Mouse (Mus musculus): ENCODE data around the gene Gsx1. TPM values are rescaled to one million over a fixed set of nuclear protein-coding genes. Genes with fewer than 3 reads are reported as not detected.

Gene Gsx1
- polyA plus RNA-seq, 1 experiment from 2014 or later = 7.4 TPM

DNA sequence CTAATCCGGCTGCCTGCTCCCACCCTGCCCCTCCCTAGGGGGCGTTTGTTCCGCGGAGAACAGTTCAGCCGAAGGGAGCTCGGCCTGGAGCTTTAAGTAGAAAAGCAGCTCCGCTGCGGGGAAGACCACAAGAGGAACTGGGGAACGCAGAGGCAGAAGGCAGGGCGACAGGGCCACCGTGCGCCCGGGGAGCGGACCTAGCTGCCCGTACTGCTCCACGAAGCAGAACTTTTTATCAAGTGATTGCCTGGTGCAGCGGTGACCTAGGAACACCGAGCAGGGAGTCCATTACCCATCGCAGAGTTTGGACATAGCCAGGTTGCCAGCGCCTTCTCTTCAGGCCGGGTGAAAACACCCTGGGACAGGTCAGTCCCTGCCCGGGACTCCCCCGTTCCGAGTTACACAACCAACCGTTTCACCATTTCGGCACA, 2.5 kb upstream of the Gsx1 start:
- no peaks in the 10 kb centered on the region for H3K9me3 ChIP-seq
- no peaks in the 10 kb centered on the region for H3K36me3 ChIP-seq
- no peak for ATAC-seq (ENCODE audit: low FRiP score, low read depth)
- no peak overlapping the region for H3K9ac ChIP-seq
- H3K4me3 ChIP-seq = peak overlapping the region; percentile 9; the same call in 1 of the 2 replicates
- H3K4me2 ChIP-seq = peak overlapping the region; percentile 51
- H3K27me3 ChIP-seq = peaks cover 56% of the 10 kb centered on the region
- no peak overlapping the region for H3K27ac ChIP-seq (replicated peaks)
- H3K4me1 ChIP-seq (replicated peaks) = peaks cover 36% of the 10 kb centered on the region
- under 1% methylated on average over 25 of the region's 26 CpGs for WGBS

DNA sequence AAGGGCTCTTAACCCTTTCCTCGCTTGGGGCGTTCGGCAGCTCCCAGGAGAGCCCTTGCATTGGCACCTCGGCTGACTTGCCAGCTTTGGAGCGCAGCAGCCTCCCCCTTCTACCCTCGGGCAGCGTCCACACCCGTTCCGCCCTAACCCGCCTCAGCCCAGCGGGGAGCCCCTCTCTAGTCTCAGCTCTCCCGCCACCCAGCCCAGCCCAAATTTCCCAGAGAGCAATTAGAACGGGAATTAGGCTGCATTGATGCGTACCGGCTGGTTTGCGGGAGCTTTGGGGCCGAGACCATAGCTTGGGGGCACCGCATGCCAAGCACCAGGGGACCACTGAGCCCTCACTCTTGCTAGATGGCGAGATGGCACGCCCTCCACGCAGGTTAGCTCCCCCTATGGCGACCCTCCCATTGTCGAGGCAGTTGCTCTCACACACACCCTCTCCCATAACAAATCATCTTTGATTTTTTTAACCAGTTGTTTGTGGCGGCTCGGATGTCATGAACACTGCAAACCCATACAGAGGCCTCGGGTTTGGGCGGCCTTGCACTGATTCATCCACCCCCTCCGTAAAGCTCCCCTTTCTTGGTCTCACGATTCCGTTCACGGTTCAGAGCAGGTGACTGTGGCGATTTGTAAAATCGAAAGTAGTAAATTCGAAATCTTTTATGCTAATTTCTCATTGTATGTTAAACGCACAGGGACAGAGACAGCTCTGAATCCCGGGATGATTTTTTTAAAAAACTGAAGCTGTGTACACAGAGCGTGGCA, 1.5 kb upstream of the Gsx1 start:
- no peak overlapping the region for H3K9ac ChIP-seq
- no peaks in the 10 kb centered on the region for H3K36me3 ChIP-seq
- ATAC-seq (ENCODE audit: low FRiP score, low read depth) = 0 out of 2 replicates have a peak, but pooled peaks have one; percentile 27
- H3K9me3 ChIP-seq = no peaks in the 10 kb centered on the region
- peak overlapping the region; percentile 51 for H3K4me2 ChIP-seq
- peak overlapping the region; percentile 20 for H3K4me3 ChIP-seq
- WGBS = under 1% methylated on average over 37 of the region's 37 CpGs
- peaks cover 65% of the 10 kb centered on the region for H3K27me3 ChIP-seq
- peaks cover 36% of the 10 kb centered on the region for H3K4me1 ChIP-seq (replicated peaks)
- H3K27ac ChIP-seq (replicated peaks) = no peak overlapping the region

DNA sequence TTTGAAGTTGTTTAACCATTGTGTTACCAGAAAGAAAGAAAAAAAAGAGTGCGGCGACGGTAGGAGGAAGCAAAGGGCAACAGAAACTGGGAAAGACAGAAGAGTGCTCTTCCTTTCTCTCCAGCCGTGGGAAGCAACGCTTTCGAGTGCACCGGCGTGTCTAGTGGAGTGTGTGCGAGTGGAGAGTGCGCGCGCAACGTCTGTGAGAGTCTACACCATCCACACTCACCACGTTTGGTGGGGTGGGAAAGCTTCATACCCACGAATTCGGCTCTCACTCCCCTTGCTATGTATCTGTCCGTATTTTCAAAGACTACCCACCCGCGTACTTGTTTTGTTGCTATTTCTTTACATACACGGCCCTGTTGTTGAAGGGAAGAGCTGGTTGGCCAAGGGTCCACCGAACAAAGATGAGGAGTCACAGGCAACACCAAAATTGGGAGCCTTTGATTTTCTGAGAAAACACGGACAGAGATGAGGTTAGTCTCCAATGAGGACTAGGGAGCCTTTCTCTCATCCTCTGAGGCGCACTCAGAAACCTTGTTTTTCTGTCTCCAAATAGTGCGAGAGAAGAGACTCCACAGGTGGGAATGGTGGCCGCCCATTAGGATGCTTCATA, 835 bp upstream of the Gsx1 start:
- no peaks in the 10 kb centered on the region for H3K9me3 ChIP-seq

DNA sequence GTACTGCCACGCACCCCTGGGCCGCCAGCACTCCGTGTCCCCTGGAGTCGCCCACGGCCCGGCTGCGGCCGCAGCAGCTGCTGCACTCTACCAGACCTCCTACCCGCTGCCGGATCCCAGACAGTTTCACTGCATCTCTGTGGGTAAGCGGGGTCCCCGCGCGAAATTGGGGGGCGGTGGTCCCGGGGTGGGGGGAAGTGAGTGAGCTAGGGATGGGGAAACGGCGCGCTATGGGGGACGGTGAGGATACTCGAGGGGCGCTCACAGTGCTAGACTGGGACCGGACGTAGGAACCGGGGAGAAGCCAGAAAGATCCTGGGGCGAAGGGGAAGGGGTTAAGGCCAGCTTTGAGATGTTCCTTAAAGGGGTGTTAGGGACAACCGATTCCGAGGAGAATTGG, 660 bp downstream of the Gsx1 start:
- H3K4me2 ChIP-seq = peak overlapping the region; percentile 51
- peaks cover 36% of the 10 kb centered on the region for H3K4me1 ChIP-seq (replicated peaks)
- no peaks in the 10 kb centered on the region for H3K36me3 ChIP-seq
- ATAC-seq (ENCODE audit: low FRiP score, low read depth) = no peak
- H3K4me3 ChIP-seq = peak overlapping the region; percentile 37
- H3K27me3 ChIP-seq = peaks cover 78% of the 10 kb centered on the region
- 0 out of 2 replicates have a peak overlapping the region, but pooled peaks have one; percentile 23 for H3K9ac ChIP-seq
- no peak overlapping the region for H3K27ac ChIP-seq (replicated peaks)
- under 1% methylated on average over 28 of the region's 28 CpGs for whole genome bisulfite sequencing
- H3K9me3 ChIP-seq = no peaks in the 10 kb centered on the region

More for the DNA sequence above, 835 bp upstream of the Gsx1 start:
- peak overlapping the region; percentile 37 for H3K4me3 ChIP-seq
- peak overlapping the region; percentile 51 for H3K4me2 ChIP-seq
- no peaks in the 10 kb centered on the region for H3K36me3 ChIP-seq
- no peak overlapping the region for H3K27ac ChIP-seq (replicated peaks)
- peaks cover 72% of the 10 kb centered on the region for H3K27me3 ChIP-seq
- H3K4me1 ChIP-seq (replicated peaks) = peaks cover 36% of the 10 kb centered on the region
- H3K9ac ChIP-seq = no peak overlapping the region
- WGBS = 2% methylated on average over 25 of the region's 25 CpGs
- no peak for ATAC-seq (ENCODE audit: low FRiP score, low read depth)

DNA sequence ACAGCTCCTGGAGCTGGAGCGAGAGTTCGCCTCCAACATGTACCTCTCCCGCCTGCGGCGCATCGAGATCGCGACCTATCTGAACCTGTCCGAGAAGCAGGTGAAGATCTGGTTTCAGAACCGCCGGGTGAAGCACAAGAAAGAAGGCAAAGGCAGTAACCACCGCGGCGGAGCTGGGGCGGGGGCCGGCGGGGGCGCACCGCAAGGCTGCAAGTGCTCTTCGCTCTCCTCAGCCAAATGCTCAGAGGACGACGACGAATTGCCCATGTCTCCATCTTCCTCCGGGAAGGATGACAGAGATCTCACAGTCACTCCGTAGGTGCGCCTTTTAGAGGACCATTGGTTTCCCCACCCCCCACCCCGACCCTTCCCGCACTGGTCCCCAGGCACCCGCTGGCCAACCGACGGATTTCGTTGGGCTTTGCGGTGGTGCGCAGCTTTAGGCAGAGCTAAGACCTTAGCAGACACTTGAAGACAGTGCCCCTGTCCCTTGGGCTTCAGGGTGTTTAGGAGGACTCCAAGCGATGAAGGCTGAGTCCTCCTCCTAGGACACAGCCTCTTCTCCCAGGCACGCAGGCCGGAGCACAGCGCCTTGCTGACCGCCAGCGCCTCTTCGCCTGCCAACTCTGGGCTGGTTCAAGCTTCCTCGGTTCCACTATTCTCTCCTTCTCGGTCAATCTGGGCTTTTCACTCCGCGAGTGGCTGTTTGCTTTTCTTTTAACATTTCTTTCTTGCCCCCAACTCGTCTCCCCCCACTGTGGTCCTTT, 1.5 kb downstream of the Gsx1 start:
- H3K9ac ChIP-seq = no peak overlapping the region
- peaks cover 36% of the 10 kb centered on the region for H3K4me1 ChIP-seq (replicated peaks)
- 2% methylated on average over 46 of the region's 46 CpGs for WGBS
- peak overlapping the region; percentile 37 for H3K4me3 ChIP-seq
- ATAC-seq (ENCODE audit: low FRiP score, low read depth) = no peak
- H3K4me2 ChIP-seq = peak overlapping the region; percentile 51
- H3K36me3 ChIP-seq = no peaks in the 10 kb centered on the region
- no peaks in the 10 kb centered on the region for H3K9me3 ChIP-seq
- H3K27me3 ChIP-seq = peaks cover 78% of the 10 kb centered on the region
- no peak overlapping the region for H3K27ac ChIP-seq (replicated peaks)

DNA sequence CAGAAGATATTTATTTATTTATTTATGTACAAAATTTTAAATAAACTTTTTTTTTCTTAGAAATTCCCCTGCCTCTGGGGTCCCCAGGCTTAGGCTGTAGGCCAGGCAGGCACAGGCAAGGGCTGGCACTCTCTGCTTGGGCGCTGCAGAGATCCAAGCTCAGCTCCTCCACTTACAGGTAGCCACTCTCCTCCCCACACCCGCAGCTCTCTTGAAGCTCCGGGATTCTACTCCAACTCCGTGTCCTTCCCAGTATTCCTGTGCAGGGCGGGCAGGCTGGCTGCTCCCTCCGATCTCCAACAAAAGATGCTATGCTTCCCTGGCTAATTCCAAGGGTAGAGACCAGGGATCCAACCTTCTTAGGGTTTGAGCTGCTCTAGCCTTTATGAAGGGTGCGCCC, 2.4 kb downstream of the Gsx1 start:
- peaks cover 36% of the 10 kb centered on the region for H3K4me1 ChIP-seq (replicated peaks)
- 3% methylated on average over 7 of the region's 7 CpGs for WGBS
- no peak overlapping the region for H3K27ac ChIP-seq (replicated peaks)
- no peaks in the 10 kb centered on the region for H3K9me3 ChIP-seq
- ATAC-seq (ENCODE audit: low FRiP score, low read depth) = no peak
- peaks cover 81% of the 10 kb centered on the region for H3K27me3 ChIP-seq
- no peaks in the 10 kb centered on the region for H3K36me3 ChIP-seq
- no peak overlapping the region for H3K9ac ChIP-seq
- H3K4me3 ChIP-seq = peak overlapping the region; percentile 12; the same call in 1 of the 2 replicates
- H3K4me2 ChIP-seq = peak overlapping the region; percentile 23

DNA sequence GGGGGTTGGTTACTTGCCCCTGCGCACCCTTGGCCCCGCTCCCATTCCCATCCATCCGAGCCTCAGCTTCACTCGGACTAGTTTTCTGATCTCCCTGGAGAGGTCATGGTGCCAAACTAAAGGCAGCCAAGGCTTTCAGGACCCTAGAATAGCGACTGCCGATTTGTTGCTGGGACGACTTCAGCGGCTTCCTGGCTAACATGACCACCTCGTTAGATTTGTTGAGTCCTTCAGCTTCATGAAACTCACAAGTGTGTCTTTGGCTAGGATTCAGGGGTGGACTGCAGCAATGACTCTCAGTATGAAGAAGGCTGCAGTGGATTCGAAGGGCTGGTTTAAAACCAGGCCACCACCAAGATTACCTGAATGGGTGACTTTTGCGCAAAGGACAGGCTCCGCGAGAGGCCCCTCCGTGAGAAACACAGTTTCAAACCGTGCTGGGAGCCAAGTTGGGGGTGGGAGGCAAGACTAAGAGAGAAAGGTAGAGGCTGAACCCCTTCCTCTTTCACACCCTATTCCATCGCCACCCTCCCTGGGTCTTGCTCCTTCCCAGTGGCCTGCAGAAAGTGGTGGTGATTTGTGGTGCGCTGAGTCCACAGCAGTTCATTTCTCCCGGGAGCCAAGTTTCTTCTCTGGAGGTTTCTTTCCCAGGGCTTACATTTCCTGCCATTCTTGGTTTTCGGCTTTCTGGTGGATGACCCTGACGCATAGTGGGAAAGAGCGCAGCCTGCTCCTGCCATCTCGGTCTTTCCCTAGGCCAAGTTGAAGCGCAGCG, 3.5 kb downstream of the Gsx1 start:
- Histone ChIP-seq H3K27ac (replicated peaks) (no peak overlapping the region), H3K27me3 (peaks cover 80% of the 10 kb centered on the region), H3K36me3 (no peaks in the 10 kb centered on the region), H3K4me1 (replicated peaks) (peaks cover 26% of the 10 kb centered on the region), H3K9me3 (no peaks in the 10 kb centered on the region), H3K4me3 (no peak overlapping the region), H3K9ac (no peak overlapping the region), H3K4me2 (peak overlapping the region; percentile 23; the same call in 1 of the 2 replicates)
- ATAC-seq (ENCODE audit: low FRiP score, low read depth) = no peak
- WGBS = 6% methylated on average over 24 of the region's 24 CpGs

DNA sequence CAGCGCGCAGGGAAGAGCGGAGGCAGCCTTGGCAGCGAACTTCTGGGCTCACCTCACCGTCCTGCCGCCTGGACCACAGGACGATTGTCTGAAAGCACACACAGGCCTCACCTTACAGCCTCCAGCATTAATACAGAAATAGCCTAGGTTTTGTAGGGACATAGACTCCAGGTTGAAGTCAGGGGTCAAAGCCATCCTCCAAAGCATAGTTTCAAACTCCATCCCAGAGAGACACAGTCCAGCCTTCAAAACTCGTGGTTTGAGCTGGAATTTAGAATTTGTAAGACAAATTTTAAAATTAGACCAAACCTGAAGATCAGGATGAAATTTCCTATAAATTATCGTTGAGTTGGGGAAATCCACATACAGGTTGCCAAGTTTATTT, 4.1 kb downstream of the Gsx1 start:
- Histone ChIP-seq H3K9me3 (no peaks in the 10 kb centered on the region), H3K36me3 (no peaks in the 10 kb centered on the region), H3K27ac (replicated peaks) (no peak overlapping the region), H3K4me2 (no peak overlapping the region; the same call in 1 of the 2 replicates), H3K4me3 (no peak overlapping the region), H3K27me3 (peaks cover 80% of the 10 kb centered on the region), H3K4me1 (replicated peaks) (peaks cover 20% of the 10 kb centered on the region), H3K9ac (no peak overlapping the region)
- no peak for ATAC-seq (ENCODE audit: low FRiP score, low read depth)
- 10% methylated on average over 9 of the region's 9 CpGs for WGBS

DNA sequence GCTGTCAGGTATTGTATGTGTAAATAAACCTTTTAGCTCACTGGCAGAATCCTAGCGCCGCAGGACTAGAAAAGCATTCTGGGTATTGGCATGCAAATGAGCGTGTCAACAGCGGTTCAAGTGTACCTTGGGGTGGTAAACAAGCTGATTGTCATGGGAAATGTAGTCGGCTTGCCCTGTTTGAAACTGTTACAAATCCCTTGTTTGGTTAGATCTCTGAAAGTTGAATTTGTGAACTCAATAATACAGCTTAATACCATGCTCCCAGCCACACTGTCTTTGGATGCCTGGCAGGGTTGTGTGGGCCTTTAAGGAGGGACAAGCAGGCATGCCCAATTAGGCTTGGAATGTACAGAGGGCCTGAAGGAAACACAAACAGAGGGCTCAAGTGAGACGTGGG, 16.4 kb downstream of the Gsx1 start:
- Histone ChIP-seq H3K9ac (no peak overlapping the region), H3K27ac (replicated peaks) (no peak overlapping the region), H3K4me3 (no peak overlapping the region), H3K4me2 (no peak overlapping the region; the same call in 1 of the 2 replicates), H3K36me3 (no peaks in the 10 kb centered on the region), H3K9me3 (no peaks in the 10 kb centered on the region), H3K4me1 (replicated peaks) (0 out of 2 replicates have a peak, but pooled peaks cover 4% of the 10 kb centered on the region), H3K27me3 (peaks cover 2% of the 10 kb centered on the region; the same call in 1 of the 2 replicates)
- ATAC-seq (ENCODE audit: low FRiP score, low read depth) = no peak
- 5% methylated on average over 6 of the region's 6 CpGs for WGBS

DNA sequence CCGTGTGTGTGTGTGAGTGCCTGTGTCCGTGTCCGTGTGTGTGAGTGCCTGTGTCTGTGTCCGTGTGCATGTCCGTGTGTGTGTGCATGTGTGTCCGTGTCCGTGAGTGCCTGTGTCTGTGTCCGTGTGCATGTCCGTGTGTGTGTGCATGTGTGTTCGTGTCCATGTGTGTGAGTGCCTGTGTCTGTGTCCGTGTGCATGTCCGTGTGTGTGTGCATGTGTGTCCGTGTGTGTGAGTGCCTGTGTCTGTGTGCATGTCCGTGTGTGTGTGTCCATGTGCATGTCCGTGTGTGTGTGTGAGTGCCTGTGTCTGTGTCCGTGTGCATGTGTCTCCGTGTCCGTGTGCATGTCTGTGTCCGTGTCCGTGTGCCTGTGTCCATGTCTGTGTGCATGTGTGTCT, 19.4 kb downstream of the Gsx1 start:
- Histone ChIP-seq H3K4me3 (no peak overlapping the region), H3K27ac (replicated peaks) (no peak overlapping the region), H3K9ac (no peak overlapping the region), H3K9me3 (no peaks in the 10 kb centered on the region), H3K4me1 (replicated peaks) (0 out of 2 replicates have a peak, but pooled peaks cover 4% of the 10 kb centered on the region), H3K4me2 (no peak overlapping the region), H3K36me3 (no peaks in the 10 kb centered on the region), H3K27me3 (peaks cover 2% of the 10 kb centered on the region; the same call in 1 of the 2 replicates)
- WGBS = 96% methylated on average over 20 of the region's 20 CpGs
- no peak for ATAC-seq (ENCODE audit: low FRiP score, low read depth)

DNA sequence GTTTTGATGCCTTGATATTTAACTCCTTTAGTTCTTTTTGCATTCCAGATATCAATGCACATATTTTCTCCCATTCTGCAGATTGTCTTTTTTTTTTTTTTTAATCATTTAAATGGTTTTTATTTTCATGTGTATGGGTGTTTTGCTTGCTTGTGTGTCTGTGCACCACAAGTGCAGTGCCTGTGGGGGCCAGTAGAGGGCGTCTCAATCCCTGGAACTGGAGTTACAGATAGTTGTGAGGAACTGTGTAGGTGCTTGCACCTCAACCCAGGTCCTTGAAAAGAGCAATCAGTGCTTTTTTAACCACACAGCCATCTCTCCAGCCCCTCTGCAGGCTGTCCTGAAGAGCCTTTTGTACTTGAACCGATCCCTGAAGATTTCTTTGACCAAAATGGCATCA, 20.0 kb downstream of the Gsx1 start:
- Histone ChIP-seq H3K27me3 (peaks cover 6% of the 10 kb centered on the region; the same call in 1 of the 2 replicates), H3K4me2 (no peak overlapping the region), H3K36me3 (no peaks in the 10 kb centered on the region), H3K9me3 (no peaks in the 10 kb centered on the region), H3K9ac (no peak overlapping the region), H3K4me3 (no peak overlapping the region), H3K4me1 (replicated peaks) (0 out of 2 replicates have a peak, but pooled peaks cover 4% of the 10 kb centered on the region), H3K27ac (replicated peaks) (no peak overlapping the region)
- ATAC-seq (ENCODE audit: low FRiP score, low read depth) = no peak
- WGBS = 76% methylated on average over 2 of the region's 2 CpGs
